Mouse (Mus musculus) embryonic facial prominence, embryonic 15.5 days (tissue): ENCODE data around the gene Msantd3. TPM values are rescaled to one million over a fixed set of nuclear protein-coding genes. Genes with fewer than 3 reads are reported as not detected.
A peak's percentile ranks its signal among the peaks of the same experiment; 100 is the strongest.

Experiments used
- ATAC-seq: fragments of 200-750 bp; cut with Nextera tagmentation; 2 replicates; pipeline ENCODE4 v1.8.0; 2017; ENCODE audit warnings: low read depth, moderate TSS enrichment; ENCODE audit not compliant: insufficient number of reproducible peaks, low FRiP score, low TSS enrichment
- H3K27ac ChIP-seq: fragments of 300-500 bp; sonication (generic); replicated peaks from 2 replicates; pipeline ENCODE4 v1.5.1; 2015; ENCODE audit warnings: mild to moderate bottlenecking, inconsistent platforms
- H3K27me3 ChIP-seq: fragments of 300-500 bp; sonication (generic); 2 replicates; pipeline ENCODE4 v1.6.1; 2015; ENCODE audit warnings: inconsistent platforms
- H3K36me3 ChIP-seq: fragments of 300-500 bp; sonication (generic); 2 replicates; pipeline ENCODE4 v1.6.1; 2015; ENCODE audit warnings: mild to moderate bottlenecking, inconsistent platforms
- H3K4me1 ChIP-seq: fragments of 300-500 bp; sonication (generic); 2 replicates; pipeline ENCODE4 v1.6.1; 2015; ENCODE audit warnings: inconsistent platforms
- H3K4me2 ChIP-seq: fragments of 300-500 bp; sonication (generic); replicated peaks from 2 replicates; pipeline ENCODE4 v1.6.1; 2015; ENCODE audit warnings: mild to moderate bottlenecking, inconsistent platforms
- H3K4me3 ChIP-seq: fragments of 300-500 bp; sonication (generic); replicated peaks from 2 replicates; pipeline ENCODE4 v1.5.1; 2015; ENCODE audit warnings: mild to moderate bottlenecking, inconsistent platforms
- H3K9ac ChIP-seq: fragments of 300-500 bp; sonication (generic); 2 replicates; pipeline ENCODE4 v1.6.1; 2015; ENCODE audit warnings: inconsistent platforms
- H3K9me3 ChIP-seq: fragments of 300-500 bp; sonication (generic); replicated peaks from 2 replicates; pipeline ENCODE4 v1.6.1; 2016; ENCODE audit warnings: inconsistent platforms
- WGBS: fragments of 180-500 bp; shearing (Covaris S2); methylation state at CpG from one replicate; pipeline ENCODE4 v1.1.7; 2015; 5-methylcytosine and 5-hydroxymethylcytosine counted together
- polyA plus RNA-seq: library from polyadenylated mRNA; unstranded; fragments of >200 nt; fragmentation: Nextera tagmentation; extraction: Ambion mirVana; gene quantifications from 2 replicates; pipeline ENCODE4 v1.2.1, GENCODE M21; 2015

Gene Msantd3
- polyA plus RNA-seq, 1 experiment from 2014 or later: 26.1 TPM

GRCm38 (mm10) chr4:48542351-48542750 is 2.6 kb downstream of the Msantd3 start:
- H3K4me2 ChIP-seq: no peak overlapping the region
- no peak overlapping the region for H3K9ac ChIP-seq

DNA sequence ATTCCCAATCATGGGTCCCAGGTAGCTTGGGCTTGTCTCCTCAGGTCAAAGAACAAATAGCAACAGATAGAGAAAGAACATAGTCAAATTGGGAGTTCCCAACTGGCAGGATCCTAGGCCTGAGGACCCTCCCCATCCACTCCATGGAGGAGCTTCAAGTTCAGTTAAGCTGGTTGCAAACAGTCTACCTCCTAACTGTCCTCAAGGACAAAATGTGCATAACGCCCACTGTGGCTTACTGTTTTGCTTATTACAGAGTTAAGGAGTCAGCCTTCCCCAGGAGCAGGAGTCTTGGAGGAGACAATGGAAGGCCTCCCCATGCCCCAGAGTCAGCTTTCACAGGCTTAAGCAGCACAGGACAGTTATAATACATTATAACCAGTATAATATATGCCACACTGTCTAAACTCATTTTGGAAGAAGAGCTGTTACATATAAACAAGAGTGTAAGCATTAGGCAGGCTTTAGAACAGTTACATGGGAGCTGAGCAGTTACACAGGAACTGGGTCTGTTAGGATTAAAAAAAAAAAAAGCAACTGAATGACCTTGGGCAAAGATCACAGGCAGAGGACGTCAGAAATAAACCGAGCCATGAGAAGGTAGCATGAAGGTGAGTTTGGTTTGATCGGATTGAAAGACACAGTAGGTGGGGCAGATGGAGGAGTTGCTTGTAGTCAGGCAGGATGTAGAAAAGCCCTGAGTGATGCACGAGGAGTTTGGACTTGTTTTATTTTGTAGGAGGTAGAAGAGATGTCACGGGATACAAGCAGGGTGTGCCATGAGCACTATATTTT is 3.5 kb downstream of the Msantd3 start:
- no peak overlapping the region for H3K4me3 ChIP-seq
- peaks cover 62% of the 10 kb centered on the region for H3K4me1 ChIP-seq
- H3K9me3 ChIP-seq: no peaks in the 10 kb centered on the region
- H3K4me2 ChIP-seq: no peak overlapping the region
- no peaks in the 10 kb centered on the region for H3K36me3 ChIP-seq
- no peaks in the 10 kb centered on the region for H3K27me3 ChIP-seq
- H3K27ac ChIP-seq: no peak overlapping the region
- no peak for ATAC-seq
- 54% methylated on average over 6 of the region's 6 CpGs for WGBS
- H3K9ac ChIP-seq: no peak overlapping the region

More at GRCm38 (mm10) chr4:48542351-48542750, 2.6 kb downstream of the Msantd3 start:
- no peak for ATAC-seq
- Histone ChIP-seq H3K9me3 (no peaks in the 10 kb centered on the region), H3K27ac (no peak overlapping the region), H3K36me3 (no peaks in the 10 kb centered on the region), H3K4me1 (peaks cover 54% of the 10 kb centered on the region), H3K27me3 (no peaks in the 10 kb centered on the region), H3K4me3 (no peak overlapping the region)
- 38% methylated on average over 5 of the region's 5 CpGs for WGBS

- H3K36me3 ChIP-seq: no peaks in the 10 kb centered on the region
- no peaks in the 10 kb centered on the region for H3K27me3 ChIP-seq
- H3K9ac ChIP-seq: no peak overlapping the region
- H3K27ac ChIP-seq: no peak overlapping the region
- 61% methylated on average over 8 of the region's 8 CpGs for WGBS
- no peak overlapping the region for H3K4me2 ChIP-seq
- no peak overlapping the region for H3K4me3 ChIP-seq
- ATAC-seq: no peak
- H3K4me1 ChIP-seq: peaks cover 69% of the 10 kb centered on the region
- no peaks in the 10 kb centered on the region for H3K9me3 ChIP-seq
Observed at GRCm38 (mm10) chr4:48544141-48544540, 4.4 kb downstream of the Msantd3 start.

DNA sequence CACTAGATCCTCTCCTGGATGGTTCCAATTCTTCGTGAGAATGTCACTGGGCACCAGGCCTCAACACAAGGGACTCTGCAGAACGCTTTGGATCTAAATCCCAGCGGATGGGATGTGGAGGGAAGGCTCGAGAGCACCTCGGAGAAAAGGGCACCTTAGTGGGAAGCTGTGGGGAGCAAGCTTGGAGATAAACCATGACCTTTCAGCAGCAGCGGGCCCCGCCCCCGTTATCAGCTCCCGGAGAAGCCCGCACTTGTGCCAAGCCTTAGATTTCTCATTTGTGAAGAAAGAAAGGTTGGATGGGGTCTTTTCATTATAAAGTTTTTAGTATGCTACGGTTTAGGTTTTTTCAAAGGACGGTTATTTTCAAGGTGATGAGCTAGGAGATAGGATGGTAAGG is 6.2 kb downstream of the Msantd3 start:
- no peak overlapping the region for H3K4me3 ChIP-seq
- no peak overlapping the region for H3K27ac ChIP-seq
- H3K9ac ChIP-seq: no peak overlapping the region
- ATAC-seq: no peak
- no peaks in the 10 kb centered on the region for H3K27me3 ChIP-seq
- no peaks in the 10 kb centered on the region for H3K36me3 ChIP-seq
- 61% methylated on average over 12 of the region's 12 CpGs for WGBS
- H3K9me3 ChIP-seq: no peaks in the 10 kb centered on the region
- peaks cover 67% of the 10 kb centered on the region for H3K4me1 ChIP-seq
- H3K4me2 ChIP-seq: no peak overlapping the region

DNA sequence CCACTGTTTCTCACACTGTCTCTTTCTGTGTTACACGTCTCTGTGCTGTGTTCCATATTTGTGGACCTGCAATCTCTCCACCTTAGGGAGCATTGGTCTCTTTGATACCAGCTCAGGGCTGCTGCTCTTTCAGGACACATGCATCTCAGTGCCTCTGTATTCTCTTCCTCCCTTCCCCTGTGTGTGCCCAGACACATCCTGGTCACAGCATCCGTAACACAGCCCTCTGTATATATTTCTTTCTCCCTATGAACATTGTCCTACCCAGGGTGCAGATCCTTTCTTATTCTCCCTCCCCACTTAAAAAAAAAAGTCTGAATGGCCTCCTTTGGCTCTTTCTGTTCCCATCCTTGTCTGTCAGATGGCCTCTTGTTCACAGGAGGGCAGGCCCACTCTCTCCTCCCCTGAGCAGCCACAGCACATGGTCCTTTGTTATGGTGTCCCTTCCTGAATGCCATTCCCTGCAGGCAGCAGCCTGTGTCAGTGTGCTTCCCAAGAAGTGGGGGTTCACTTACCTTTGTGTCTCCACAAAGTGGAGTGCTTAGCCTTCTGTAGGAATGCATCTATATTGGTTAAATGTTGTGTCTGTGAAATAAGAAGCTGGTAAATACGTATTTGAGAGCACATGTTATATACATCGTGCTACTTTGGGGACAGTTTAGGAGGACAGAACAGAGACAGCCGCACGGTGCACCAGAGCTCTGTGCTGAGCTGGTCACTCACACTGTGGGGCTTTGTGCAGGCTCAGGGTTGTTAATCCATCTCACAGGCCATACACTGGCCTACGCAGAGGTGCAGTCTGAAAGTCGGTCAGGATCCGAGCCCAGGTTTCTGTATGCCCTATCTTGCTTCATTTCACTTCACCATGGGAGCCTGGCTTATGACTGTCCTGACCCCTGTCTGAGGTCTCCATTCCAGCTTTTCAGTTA is 7.1 kb downstream of the Msantd3 start:
- WGBS: 61% methylated on average over 9 of the region's 9 CpGs
- H3K36me3 ChIP-seq: no peaks in the 10 kb centered on the region
- H3K27ac ChIP-seq: no peak overlapping the region
- H3K9me3 ChIP-seq: no peaks in the 10 kb centered on the region
- no peak overlapping the region for H3K4me3 ChIP-seq
- no peak overlapping the region for H3K9ac ChIP-seq
- ATAC-seq: no peak
- H3K4me2 ChIP-seq: no peak overlapping the region
- H3K27me3 ChIP-seq: no peaks in the 10 kb centered on the region
- H3K4me1 ChIP-seq: peaks cover 59% of the 10 kb centered on the region

- H3K27ac ChIP-seq: no peak overlapping the region
- H3K9me3 ChIP-seq: no peaks in the 10 kb centered on the region
- H3K27me3 ChIP-seq: no peaks in the 10 kb centered on the region
- no peak overlapping the region for H3K4me3 ChIP-seq
- H3K36me3 ChIP-seq: peaks cover 14% of the 10 kb centered on the region
- ATAC-seq: peak; percentile 32
- 15% methylated on average over 6 of the region's 6 CpGs for WGBS
- H3K4me1 ChIP-seq: peaks cover 44% of the 10 kb centered on the region
- no peak overlapping the region for H3K9ac ChIP-seq
- H3K4me2 ChIP-seq: no peak overlapping the region
Observed at GRCm38 (mm10) chr4:48548393-48549045, 8.8 kb downstream of the Msantd3 start.

DNA sequence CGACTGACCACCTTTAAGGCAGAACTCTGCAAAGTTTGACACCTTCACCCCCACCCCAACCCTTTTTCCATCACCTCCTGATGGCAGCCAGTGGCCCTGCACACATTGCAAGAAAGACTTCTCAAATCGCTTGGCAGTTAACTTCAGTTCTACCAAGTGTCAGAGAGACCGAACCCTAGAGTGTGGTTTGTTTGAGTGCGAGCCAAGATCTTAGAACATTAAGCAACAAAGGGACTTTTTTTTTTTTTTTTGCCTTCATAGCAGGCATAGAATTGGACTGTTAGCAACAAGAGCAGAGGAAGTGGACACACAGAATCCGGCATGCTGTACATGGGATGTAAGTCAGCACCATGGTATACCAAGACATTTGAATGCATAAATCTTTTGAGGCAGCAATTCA is 9.9 kb downstream of the Msantd3 start:
- Histone ChIP-seq H3K27me3 (no peaks in the 10 kb centered on the region), H3K27ac (no peak overlapping the region), H3K9me3 (no peaks in the 10 kb centered on the region), H3K36me3 (peaks cover 23% of the 10 kb centered on the region), H3K9ac (no peak overlapping the region), H3K4me3 (no peak overlapping the region), H3K4me1 (peaks cover 32% of the 10 kb centered on the region), H3K4me2 (no peak overlapping the region)
- WGBS: 72% methylated on average over 5 of the region's 5 CpGs
- no peak for ATAC-seq

GRCm38 (mm10) chr4:48552486-48553064 is 12.8 kb downstream of the Msantd3 start:
- Histone ChIP-seq H3K4me2 (no peak overlapping the region), H3K9me3 (no peaks in the 10 kb centered on the region), H3K4me3 (no peak overlapping the region), H3K36me3 (peaks cover 23% of the 10 kb centered on the region), H3K27me3 (no peaks in the 10 kb centered on the region), H3K4me1 (peaks cover 15% of the 10 kb centered on the region), H3K9ac (no peak overlapping the region), H3K27ac (no peak overlapping the region)
- 94% methylated on average over 27 of the region's 27 CpGs for WGBS
- no peak for ATAC-seq

DNA sequence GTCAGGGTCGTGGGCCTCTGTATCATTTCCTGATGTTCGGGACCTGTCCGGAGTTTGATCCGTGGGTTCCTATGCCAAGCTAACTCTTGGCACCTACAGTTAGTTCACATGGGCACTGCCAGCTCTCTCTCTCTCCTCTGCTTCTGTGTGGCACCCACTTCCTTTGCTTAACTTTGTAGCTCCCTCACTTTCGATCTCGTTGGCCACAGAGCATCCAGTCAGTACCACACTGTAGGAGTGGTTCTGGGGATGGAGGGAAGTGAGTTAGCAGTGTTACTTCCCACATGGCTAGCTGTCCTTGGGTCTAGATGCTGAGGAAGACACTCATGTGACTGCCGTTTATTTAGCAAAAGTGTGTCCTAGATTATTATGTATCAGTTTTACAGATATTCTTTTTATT is 14.4 kb downstream of the Msantd3 start:
- no peaks in the 10 kb centered on the region for H3K27me3 ChIP-seq
- no peak overlapping the region for H3K27ac ChIP-seq
- no peak for ATAC-seq
- no peaks in the 10 kb centered on the region for H3K9me3 ChIP-seq
- WGBS: 88% methylated on average over 7 of the region's 7 CpGs
- peaks cover under 1% of the 10 kb centered on the region; the same call in 1 of the 2 replicates for H3K4me1 ChIP-seq
- H3K4me3 ChIP-seq: no peak overlapping the region
- no peak overlapping the region for H3K4me2 ChIP-seq
- H3K36me3 ChIP-seq: peaks cover 32% of the 10 kb centered on the region
- no peak overlapping the region for H3K9ac ChIP-seq

GRCm38 (mm10) chr4:48555729-48556128 is 16.0 kb downstream of the Msantd3 start:
- Histone ChIP-seq H3K9me3 (no peaks in the 10 kb centered on the region), H3K4me1 (no peaks in the 10 kb centered on the region), H3K27me3 (no peaks in the 10 kb centered on the region), H3K36me3 (peaks cover 38% of the 10 kb centered on the region), H3K4me2 (no peak overlapping the region), H3K4me3 (no peak overlapping the region), H3K27ac (no peak overlapping the region), H3K9ac (no peak overlapping the region)
- WGBS: 20% methylated on average over 3 of the region's 3 CpGs
- no peak for ATAC-seq

DNA sequence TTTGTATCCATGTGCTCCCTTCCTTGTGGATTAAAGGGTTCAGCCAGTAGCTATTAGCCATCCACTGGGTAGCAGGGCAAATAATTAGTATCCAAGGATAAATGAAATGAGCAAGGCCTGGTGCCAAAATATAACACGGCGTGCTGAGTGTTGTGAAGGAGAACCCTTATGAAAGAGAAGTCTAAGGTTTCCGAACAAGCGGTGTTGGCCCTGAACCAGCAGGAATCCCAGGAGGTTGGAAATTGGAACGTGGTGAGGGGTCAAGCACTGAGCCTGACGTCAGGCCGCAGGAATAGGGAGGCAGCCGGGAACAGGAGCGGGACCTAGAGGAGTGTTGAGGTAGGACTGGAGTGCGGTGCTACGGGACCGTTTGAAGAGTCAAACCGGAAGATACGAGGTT is 19.9 kb downstream of the Msantd3 start:
- WGBS: 87% methylated on average over 14 of the region's 14 CpGs
- Histone ChIP-seq H3K9ac (no peak overlapping the region), H3K4me3 (no peak overlapping the region), H3K4me2 (no peak overlapping the region), H3K4me1 (no peaks in the 10 kb centered on the region), H3K27me3 (no peaks in the 10 kb centered on the region), H3K27ac (no peak overlapping the region), H3K36me3 (peaks cover 42% of the 10 kb centered on the region), H3K9me3 (no peaks in the 10 kb centered on the region)
- no peak for ATAC-seq
